Mouse (Mus musculus): ENCODE data around the gene Tbl1x.

Tbl1x gene

GRCm38 (mm10) chrX:77613041-77613440 is 102.2 kb downstream of the Tbl1x start:
- no peak for DNase-seq

GRCm38 (mm10) chrX:77615735-77616293 is 105.0 kb downstream of the Tbl1x start:
- no peak for DNase-seq

DNA sequence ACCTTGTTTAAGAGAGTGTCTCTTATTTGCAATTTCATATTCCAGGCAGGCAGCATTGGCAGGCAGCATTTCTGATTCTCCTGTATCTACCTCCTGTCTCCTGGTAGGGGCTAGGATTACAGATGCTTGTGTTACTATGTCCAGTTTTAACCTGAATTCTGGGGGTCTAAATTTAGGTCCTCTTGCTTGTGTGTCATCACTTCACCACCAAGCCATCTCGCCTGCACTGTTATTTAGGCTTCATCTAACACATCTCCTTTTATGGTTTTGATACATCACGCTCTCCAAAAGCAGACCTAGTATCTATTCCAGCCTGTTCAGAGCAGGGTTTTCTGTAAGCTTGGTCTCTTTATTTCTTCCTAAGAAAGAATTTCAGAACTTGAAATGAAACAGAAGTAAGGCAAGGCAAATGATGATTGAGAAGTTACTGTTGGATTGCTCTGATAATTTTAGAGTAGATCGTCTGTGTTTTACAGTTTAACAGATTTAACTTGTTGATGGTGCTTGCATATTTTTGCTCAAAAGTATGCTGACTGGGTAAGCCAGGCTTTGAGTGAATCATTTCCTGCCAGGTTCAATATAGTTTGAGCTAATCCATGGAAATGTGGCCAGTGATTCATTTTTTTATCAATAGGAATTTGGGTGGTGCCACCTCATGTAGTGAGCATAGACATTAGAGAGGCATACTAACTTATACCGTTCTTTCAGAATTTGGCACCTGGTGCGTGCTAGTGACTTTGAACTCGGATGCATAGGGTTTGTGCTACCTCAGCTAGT is 106.7 kb downstream of the Tbl1x start:
- DNase-seq: no peak

- DNase-seq: no peak
Measured at GRCm38 (mm10) chrX:77630439-77630838, 119.6 kb downstream of the Tbl1x start.

DNA sequence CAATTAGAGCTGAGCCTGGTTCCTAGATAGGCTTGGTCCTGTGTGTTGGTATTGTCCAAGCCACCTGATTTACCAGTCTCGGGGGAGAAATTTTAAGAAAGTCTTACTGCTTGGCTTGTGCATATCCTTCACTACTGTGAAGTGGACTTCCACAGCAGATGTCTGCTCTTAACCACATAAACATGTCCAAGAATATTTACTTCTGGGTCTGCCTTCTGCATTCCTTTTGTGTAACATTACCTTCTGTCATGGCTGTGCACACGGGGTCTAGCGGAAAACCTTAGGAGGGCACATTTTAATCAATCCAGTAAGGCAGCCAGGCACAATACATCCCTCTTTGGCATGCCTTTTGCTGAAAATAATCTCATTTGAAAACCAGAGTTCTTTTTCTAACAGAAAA is 125.7 kb downstream of the Tbl1x start:
- DNase-seq: no peak

DNA sequence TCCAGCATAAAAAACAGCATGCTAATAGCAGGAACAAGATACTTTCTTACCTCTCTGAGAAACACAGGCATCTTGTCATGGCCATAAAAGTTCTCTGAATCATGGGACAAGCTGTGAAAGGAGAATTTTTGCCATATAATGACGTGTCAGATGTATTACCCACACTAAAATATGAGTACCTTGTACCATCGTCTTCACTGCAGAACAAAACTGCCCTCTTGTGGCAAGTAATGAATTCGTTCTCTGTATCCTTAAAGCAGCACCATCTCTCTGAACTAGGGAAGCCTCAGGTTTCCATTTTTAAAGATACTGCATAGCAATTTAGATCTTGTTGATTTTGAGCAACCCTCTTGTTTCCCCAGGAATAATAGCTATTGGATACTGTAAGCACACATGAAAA is 127.3 kb downstream of the Tbl1x start:
- peak; percentile 36 for DNase-seq

DNA sequence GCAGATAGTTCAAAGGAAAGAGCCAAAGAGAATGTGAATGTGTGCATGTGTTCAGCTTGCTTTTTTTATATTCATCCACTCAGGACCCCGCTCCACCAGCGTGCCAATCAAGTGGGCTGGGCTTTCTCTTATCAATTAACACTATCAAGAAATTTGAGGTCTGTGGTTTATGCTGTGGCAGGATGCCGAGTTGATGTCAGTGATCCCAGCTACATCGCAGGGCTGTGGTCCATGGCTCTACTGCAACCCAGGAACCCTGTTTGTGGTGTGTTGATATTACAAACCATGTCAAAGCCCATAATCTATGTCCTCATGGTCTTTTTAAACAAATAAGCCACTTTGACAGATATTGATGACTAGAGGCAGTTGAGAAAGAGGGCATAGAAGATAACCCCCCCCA is 129.5 kb downstream of the Tbl1x start:
- no peak for DNase-seq

DNA sequence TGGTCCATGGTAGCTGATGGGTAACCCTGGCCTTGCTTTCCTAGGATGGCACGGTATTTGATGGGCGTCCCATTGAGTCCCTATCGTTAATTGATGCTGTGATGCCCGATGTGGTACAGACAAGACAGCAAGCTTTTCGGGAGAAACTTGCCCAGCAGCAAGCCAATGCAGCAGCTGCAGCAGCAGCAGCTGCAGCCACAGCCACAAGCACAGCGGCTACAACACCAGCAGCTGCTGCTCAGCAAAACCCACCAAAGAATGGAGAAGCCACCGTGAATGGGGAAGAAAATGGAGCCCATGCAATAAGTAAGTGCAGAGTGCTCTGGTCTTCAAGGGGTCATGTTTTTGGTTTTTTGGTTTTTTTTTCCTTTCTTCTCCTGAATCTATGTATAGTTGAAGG is 135.4 kb downstream of the Tbl1x start:
- no peak for DNase-seq

DNA sequence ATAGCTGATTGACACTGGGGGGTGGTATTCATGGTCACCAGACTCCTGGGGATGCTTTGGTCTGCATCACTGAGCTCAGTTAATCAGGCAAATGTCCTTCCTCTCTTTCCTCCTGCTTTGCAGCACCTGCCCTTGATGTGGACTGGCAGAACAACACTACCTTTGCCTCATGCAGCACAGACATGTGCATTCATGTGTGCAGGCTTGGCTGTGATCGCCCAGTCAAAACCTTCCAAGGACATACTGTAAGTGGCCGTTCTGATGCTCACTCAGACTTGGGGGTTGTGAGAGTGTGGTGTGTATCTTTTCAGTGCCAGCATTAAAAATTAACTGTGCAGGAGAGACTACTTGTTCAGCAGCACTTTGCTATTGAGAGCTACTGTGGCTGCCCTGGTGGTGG is 139.4 kb downstream of the Tbl1x start:
- no peak for DNase-seq

DNA sequence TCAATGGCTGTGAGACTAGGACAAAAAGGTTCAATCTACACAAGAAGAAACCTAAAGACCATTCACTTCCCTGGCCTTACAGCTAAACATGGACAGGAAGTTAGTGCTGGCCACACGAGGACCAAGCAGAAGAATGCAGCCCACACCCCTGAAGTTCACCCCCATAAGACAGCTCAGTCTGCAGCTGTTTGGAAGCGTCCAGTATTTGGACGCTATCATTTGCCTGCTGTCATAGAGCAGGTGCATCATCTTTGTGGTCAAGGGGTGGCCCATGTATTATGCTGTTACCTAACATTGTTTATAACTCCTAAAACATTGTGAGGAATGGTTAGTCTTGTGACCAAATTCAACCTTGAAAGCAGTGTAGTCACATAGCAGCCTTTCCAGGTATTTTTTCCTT is 151.2 kb downstream of the Tbl1x start:
- DNase-seq: no peak

DNA sequence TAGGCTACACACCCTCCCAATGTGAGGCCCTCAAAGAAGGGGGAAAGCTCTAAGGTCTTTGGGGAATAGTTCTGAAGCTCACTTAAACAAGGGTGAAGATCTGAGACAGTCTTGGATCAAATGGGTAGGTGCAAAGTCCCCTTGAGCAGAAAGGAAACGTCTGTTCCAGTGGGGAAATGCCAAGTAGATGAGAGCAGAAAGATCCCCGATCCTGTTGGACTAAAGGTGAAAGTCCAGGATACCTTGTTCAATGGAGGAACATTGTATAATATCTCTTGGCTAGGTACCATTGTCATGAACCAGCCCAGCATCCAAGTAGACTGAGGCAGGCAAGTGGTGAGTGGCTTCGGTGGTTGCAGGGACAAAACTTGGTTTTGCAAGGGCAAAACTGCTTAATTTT is 152.5 kb downstream of the Tbl1x start:
- DNase-seq: no peak

- DNase-seq: no peak
Measured at GRCm38 (mm10) chrX:77665030-77665429, 154.2 kb downstream of the Tbl1x start.

- no peak for DNase-seq
Measured at GRCm38 (mm10) chrX:77666911-77667310, 156.1 kb downstream of the Tbl1x start.

DNA sequence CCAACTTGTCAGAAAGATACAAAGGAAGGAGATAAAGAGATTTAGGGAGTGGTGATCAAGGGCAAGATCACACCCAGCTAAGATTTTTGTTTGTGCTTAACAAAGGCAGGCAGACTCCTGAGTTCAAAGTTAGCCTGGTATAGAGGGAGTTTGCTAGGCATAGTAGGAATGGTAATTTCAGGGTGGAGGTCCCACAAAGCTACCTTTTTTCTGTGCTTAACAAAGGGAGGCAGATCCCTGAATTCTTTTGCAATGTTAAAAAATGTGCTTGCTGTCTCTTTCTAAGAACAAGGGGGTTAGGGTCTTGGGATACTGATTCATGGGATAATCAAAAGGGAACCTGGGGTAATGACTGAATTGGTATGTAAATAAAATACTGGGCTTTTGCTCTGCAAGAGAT is 156.6 kb downstream of the Tbl1x start:
- DNase-seq: no peak

- DNase-seq: no peak
Measured at GRCm38 (mm10) chrX:77669779-77670550, 159.2 kb downstream of the Tbl1x start.
